Mouse (Mus musculus) lung, postnatal 25 days (tissue): ENCODE measurements at regions not wholly inside any gene's neighbourhood (a gene's known extent, or its start where the extent isn't known, plus 50 kb on each side); places are given as distances from the start of the nearest gene placed in this dataset.

Source experiments
- DNase-seq: peaks from one replicate; pipeline ENCODE4 v3.0.0; 2022; ENCODE audit warnings: low spot score

DNA sequence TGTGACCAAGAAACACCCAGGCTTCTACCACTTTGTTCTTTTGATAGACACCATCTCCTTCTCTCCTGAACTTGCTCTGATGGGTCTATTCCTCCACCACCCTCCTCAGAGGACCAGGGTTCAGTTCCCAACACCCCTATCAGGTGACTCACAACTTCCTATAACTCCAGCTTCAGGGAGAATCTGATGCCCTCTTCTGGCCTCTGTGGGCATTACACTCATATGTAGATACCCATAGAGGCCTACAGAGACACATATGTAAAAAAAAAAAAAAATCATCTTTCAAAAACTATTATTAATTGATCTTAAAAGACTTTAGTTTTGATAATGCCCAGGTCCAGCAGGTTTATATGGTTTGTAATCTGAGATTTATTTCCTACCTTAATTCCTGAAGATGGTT lies 505.9 kb upstream of the Tmem132c start:
- no peak for DNase-seq

GRCm38 (mm10) chr5:126737681-126738080 lies 503.9 kb upstream of the Tmem132c start:
- no peak for DNase-seq

GRCm38 (mm10) chr5:126740861-126741410 lies 500.7 kb upstream of the Tmem132c start:
- DNase-seq, result no peak

DNA sequence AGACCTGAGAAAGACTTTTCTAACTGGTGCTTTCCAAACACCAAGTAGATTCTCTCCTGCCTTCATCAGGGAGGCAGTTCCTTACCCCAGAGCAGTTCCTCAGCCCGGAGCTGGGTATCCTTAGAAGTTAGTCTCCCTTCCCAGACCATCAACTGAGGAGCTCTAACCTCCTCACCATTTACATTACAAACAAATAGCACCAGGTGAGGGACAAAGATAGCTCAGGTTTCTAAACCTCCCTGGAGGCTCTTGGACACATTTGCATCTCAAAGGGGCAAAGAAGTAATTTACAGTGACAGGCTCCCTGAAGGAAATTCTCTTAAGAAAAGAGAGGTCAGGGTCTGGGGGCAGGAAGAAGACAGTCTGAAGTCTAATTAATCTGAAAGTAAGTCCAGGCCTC lies 486.5 kb upstream of the Tmem132c start:
- DNase-seq, result no peak

DNA sequence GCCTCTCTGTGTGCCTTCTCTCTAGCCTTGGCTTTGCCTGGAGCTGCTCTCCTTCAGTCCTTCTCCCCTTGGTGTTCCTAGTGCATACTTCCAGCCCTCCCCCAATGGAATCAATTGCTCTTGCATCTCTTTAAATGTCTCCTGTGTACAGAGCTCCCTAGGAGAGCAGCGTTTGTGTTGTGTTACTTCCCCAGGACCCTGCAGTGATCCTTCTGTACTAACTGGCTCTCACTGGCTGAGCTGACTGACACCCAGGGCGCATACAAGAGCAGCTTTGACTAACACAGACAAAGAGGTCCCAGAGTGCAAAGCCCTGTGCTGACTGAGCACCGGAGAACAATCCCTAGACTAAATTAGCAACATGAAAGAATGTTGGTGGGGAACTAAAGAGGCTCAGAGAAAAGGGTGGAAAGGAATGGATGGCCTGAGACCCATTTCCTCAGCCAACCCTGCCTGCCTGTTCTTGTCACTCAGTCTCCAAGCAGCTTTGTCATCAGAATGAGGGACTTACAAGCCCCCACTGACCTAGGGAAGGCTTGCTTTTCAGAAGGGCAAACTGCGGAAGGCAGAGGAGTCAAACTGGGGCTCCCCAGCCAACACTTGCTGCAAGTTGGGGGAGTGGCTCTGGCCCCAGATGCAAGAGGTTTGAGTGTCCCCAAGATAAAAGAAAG lies 476.4 kb upstream of the Tmem132c start:
- DNase-seq, result no peak

- DNase-seq, result no peak
These were observed 472.6 kb upstream of the Tmem132c start for GRCm38 (mm10) chr5:126769031-126769430.

GRCm38 (mm10) chr5:126787706-126788610 lies 453.6 kb upstream of the Tmem132c start:
- peak; percentile 12 for DNase-seq

DNA sequence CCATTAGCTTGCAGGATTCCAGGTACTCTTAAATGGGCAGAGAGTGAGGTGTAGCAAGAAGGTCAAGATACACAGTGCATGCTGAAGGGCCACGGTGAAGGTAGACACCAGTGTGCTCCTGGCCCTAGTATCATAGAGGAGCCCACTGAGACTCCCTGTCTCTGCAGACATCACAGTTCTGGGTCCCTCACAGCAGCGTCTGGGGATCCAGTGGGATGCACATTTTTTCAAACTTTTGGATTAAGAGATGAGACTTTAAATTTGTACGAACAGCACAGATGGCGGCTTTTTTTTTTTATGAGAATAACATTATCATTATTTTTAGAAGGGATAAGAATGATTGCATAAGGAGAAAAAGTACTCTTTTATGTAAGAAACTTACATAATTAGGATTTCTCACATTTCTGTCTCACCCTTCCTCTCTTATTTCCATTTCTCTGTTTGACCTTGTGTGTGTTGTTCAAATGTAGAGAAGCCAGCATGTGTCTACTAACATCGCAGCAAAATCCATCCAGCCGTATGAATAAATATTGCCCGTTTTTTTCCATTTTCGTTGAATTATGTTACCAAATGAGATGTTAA lies 441.8 kb upstream of the Tmem132c start:
- DNase-seq, result no peak

DNA sequence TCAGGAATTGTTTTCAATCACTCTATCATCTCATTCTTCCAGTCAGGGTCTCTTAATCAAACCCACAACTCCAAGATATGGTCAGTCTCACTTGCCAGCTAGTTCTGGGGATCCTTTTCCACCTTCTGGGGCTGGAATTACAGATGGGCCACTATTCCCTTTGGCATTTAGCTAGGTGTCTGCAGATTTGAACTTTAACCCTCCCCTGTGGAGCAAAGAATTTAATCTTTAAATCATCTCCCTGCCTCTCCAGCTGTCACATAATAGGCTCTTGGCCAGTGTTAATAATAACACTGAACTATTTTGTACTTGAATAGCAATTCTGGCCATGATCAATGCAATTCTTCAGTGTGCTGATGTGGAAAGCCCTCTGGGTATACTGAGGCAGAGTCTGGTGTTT lies 435.0 kb upstream of the Tmem132c start:
- DNase-seq, result no peak

GRCm38 (mm10) chr5:126816069-126816468 lies 425.5 kb upstream of the Tmem132c start:
- DNase-seq, result no peak

DNA sequence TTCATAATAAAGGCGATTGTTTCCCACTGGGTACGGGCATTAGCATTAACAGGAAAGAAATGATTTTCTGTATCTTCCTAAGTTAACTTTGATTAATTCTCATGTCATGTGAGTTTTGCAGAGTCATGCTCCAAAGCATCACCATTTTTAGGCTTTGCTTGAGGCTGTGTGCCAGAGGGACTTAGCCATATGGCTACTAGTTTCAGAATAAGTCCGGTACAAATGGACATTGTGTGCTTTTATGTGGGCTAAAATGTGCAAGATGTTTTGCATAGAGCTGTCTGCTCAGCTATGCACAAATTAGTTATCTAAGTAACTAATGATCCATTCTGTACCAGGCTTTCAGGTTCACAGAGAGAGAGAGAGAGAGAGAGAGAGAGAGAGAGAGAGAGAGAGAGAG lies 406.2 kb upstream of the Tmem132c start:
- DNase-seq, result no peak

- DNase-seq, result no peak
These were observed 399.0 kb upstream of the Tmem132c start for GRCm38 (mm10) chr5:126842606-126843005.

DNA sequence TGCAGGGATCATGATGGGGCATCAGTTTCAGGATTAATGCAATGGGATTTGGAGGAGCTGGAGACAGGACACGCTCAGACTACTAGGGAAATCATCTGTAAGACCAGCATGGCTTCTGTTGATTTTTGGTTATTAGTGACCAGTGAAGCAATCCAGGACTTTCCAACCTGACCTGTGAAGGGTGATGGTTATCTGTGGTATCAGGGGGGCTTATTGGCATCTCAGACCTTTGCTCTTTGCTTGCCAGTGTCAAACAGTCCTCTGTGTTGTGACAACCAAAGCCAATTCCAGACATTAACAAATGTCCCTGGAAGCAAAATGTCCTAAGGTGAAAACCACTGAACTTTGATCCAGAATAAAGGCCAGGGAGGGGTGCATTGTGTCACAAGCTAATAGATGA lies 379.5 kb upstream of the Tmem132c start:
- no peak for DNase-seq

DNA sequence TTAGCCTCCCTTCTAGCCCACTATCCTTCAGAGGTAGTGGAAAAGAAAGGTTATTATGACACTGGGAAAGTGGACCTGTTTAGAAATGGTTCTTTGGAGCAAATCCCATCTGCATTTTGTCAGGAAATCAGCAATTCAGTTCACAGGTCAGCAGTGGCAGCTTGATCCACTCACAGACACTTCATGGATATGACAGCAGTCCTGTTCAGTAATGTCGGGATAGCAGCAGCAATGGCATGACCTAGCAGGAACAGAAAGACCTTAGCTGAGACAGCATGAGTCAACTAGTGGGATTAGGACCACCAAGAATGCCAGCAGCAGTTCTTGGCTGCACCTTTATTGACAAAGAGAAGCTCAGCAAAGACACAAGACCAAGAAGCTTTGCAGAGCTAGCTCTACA lies 365.8 kb upstream of the Tmem132c start:
- DNase-seq, result no peak

DNA sequence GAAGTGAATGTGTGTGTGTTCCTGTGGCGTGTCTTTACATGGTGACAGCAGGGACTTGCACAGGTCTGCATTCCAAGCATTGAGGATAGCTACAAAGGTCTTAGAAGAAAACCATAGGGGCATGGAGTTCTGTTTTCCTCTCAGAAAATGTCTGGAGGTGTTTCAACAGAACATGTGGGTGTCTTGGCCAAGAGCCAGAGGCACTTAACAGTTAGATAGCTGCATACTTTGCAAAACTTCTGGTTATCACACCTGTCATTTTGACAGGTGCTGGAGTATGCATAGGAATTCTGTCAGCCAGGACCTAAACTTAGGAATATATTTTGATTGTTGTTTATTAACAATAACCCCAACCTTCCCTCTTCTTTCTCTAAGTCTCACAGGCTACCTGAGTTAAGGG lies 350.9 kb upstream of the Tmem132c start:
- DNase-seq, result no peak

DNA sequence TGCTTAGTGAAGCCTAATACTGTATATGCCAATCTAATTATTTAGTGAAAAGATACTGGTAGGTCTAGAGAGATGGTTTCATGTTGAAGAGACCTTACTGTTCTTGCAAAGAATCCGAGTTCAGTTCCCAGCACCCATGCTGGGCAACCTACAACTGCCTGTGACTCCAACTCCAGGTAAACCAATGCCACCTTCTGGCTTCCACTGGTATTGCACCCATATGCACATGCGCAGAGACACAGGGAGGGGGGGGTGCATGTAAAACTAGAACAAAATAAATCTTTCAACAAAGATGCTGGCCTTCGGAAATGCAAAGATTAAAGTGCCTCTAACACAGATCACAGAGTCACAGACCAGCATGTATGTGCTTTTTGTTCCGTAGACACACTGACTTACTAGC lies 348.5 kb upstream of the Tmem132c start:
- no peak for DNase-seq

GRCm38 (mm10) chr5:126910084-126910483 lies 331.5 kb upstream of the Tmem132c start:
- DNase-seq, result no peak

DNA sequence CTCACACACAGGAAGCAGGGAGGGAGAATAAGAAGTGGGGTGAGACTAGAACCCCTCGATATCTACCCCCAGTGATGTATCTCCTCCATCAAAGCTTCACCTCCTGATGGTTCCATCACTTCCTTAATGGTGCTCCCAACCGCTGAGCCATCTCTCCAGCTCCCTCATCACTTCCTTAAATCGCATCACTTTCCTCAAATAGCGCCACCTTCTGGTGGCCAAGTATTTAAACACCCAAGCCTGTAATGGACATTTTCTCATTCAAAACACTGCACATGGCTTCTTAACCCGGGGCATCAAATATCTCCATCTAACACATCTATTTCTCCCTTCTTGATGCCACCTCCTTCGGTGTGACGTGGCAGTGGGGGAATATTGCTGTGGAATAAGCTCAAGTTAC lies 324.3 kb upstream of the Tmem132c start:
- DNase-seq, result no peak

DNA sequence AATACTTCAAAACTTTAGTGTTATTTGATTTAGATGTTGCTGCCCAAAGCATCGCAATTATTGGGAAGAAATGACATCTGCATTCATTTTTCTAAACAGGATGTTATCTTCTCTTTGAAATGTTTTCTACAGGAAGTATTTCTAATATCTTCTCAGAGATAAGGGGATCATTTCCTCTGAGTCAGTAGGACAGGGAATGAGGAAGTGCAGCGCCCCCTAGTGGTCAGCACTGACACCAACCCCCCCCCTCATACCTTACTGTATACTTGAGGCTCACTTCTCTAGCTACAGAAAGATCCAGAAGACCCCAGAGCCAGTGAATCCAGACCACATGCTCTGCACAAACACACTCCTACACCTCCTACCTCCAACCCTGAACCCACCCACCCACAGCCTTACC lies 308.1 kb upstream of the Tmem132c start:
- no peak for DNase-seq

DNA sequence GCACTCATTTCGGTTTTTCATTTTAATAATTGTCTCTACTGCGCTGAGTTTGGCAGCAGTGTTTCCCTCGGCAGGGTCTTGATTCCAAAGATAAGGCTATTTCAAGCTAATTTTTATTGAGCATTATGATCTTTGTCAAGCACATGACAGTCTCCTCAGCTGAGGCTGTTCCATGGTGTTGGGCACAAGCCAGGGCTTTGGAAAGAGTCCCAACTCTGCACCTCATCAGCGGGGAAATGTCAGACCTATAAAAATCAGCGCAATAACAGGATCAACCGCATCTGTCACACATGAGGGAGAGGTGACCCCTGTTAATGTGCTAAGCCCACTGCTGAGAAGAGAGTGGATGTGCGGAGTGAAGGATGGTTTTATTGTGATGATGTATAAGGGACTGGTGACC lies 296.7 kb upstream of the Tmem132c start:
- no peak for DNase-seq

GRCm38 (mm10) chr5:126954189-126954588 lies 287.4 kb upstream of the Tmem132c start:
- no peak for DNase-seq

- no peak for DNase-seq
These were observed 287.0 kb upstream of the Tmem132c start for GRCm38 (mm10) chr5:126954634-126955033.

DNA sequence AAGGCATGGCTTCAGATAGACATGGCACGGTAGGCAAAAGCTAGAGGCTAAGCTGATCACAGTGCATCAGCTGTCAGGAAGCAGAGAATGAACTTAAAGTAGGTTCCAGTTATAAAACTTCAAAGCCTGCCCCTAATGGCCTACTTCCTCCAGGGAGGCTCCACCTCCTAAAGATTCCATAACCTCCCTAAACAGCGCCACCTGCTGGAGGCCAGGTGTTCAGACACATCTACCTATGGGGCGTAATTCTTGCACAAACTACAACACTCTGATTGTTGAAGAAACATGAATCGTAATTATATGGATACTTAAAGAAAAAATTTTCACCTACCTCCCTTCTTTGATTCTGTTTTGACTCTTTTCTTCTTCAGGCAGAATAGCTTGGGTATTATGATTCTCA lies 277.0 kb upstream of the Tmem132c start:
- no peak for DNase-seq
